Mouse (Mus musculus): ENCODE results near the gene Ghdc. TPM values are rescaled to one million over a fixed set of nuclear protein-coding genes. Genes with fewer than 3 reads are reported as not detected.
A peak's percentile ranks its signal among the peaks of the same experiment; 100 is the strongest.

Gene Ghdc
- polyA plus RNA-seq, 1 experiment from 2014 or later: 5.4 TPM

DNA sequence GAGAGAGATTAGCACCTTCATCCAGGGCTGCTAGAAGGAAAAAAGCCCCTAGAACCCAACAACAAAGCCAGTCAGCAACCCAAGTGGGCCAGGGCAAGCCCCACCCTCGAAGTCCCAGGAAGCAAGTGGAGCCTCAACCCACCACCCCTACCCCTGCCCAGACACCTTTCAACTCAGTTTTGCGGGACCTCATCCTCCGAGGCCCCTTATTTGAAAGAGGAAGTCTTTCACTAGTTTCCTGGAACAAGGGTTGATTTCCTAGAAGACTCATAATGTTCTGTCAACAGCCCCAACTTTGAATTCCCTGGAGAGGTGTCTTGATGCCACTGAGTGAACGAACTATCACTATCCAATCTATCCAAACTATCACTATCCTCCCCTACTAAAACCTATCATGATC, 40.8 kb downstream of the Ghdc start:
- Histone ChIP-seq H3K27ac (no peak overlapping the region), H3K9me3 (no peaks in the 10 kb centered on the region), H3K9ac (replicated peaks) (no peak overlapping the region), H3K4me3 (replicated peaks) (no peak overlapping the region), H3K4me2 (no peak overlapping the region), H3K4me1 (replicated peaks) (peaks cover 5% of the 10 kb centered on the region; the same call in 1 of the 2 replicates), H3K27me3 (no peaks in the 10 kb centered on the region), H3K36me3 (peaks cover 29% of the 10 kb centered on the region)
- ATAC-seq (ENCODE audit: insufficient number of reproducible peaks, insufficient read depth, low FRiP score, low TSS enrichment, low read depth): no peak
- WGBS: 92% methylated on average over 4 of the region's 4 CpGs

GRCm38 (mm10) chr11:100728601-100729000, 42.2 kb downstream of the Ghdc start:
- H3K4me3 ChIP-seq (replicated peaks): no peak overlapping the region
- no peak for ATAC-seq (ENCODE audit: insufficient number of reproducible peaks, insufficient read depth, low FRiP score, low TSS enrichment, low read depth)

GRCm38 (mm10) chr11:100727201-100727600, 43.6 kb downstream of the Ghdc start:
- peaks cover 28% of the 10 kb centered on the region; the same call in 1 of the 2 replicates for H3K36me3 ChIP-seq
- 93% methylated on average over 3 of the region's 3 CpGs for WGBS

More at GRCm38 (mm10) chr11:100728601-100729000, 42.2 kb downstream of the Ghdc start:
- Histone ChIP-seq H3K9ac (replicated peaks) (no peak overlapping the region), H3K27ac (no peak overlapping the region), H3K27me3 (no peaks in the 10 kb centered on the region), H3K36me3 (peaks cover 34% of the 10 kb centered on the region), H3K9me3 (no peaks in the 10 kb centered on the region), H3K4me2 (no peak overlapping the region), H3K4me1 (replicated peaks) (peaks cover 7% of the 10 kb centered on the region; the same call in 1 of the 2 replicates)
- 90% methylated on average over 6 of the region's 6 CpGs for WGBS

DNA sequence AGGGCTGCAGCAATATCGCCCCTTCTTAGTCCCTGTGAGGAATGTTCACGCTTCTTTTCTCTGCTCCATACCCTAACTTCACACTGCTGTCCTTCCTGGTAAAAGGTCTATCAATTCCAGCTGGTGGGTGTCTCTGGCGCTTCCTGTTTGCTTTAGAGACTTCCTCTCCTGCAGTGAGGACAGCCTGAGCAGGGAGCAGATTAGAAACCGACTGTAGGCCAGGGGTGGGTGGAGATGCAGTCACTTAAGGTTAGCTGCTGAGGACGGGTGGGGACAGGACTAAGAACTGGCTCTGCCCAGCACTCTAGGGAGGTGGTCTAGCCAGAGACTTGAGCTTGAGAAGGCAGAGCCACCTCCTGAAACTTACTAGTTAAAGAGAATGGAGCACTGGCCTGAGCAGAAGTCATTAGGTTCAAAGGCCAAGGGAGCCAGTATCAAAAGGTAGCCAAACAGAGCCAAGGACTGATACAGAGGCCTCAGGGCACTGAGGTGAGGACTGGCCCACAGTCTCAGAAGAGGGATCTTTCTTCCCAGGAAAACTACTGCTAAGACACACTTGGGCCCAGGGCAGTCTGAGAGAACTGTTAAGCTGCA, 45.7 kb downstream of the Ghdc start:
- no peak overlapping the region for H3K4me2 ChIP-seq
- no peaks in the 10 kb centered on the region for H3K9me3 ChIP-seq
- no peak for ATAC-seq (ENCODE audit: insufficient number of reproducible peaks, insufficient read depth, low FRiP score, low TSS enrichment, low read depth)
- H3K4me3 ChIP-seq (replicated peaks): no peak overlapping the region
- H3K27me3 ChIP-seq: no peaks in the 10 kb centered on the region
- H3K36me3 ChIP-seq: peaks cover 29% of the 10 kb centered on the region; the same call in 1 of the 2 replicates
- WGBS: 24% methylated on average over 5 of the region's 5 CpGs
- H3K27ac ChIP-seq: peak overlapping the region; percentile 8; the same call in 1 of the 2 replicates
- H3K4me1 ChIP-seq (replicated peaks): peaks cover 13% of the 10 kb centered on the region
- no peak overlapping the region; the same call in 1 of the 2 replicates for H3K9ac ChIP-seq (replicated peaks)

More at GRCm38 (mm10) chr11:100727201-100727600, 43.6 kb downstream of the Ghdc start:
- peaks cover 13% of the 10 kb centered on the region for H3K4me1 ChIP-seq (replicated peaks)
- H3K9me3 ChIP-seq: no peaks in the 10 kb centered on the region
- H3K27me3 ChIP-seq: no peaks in the 10 kb centered on the region
- H3K4me3 ChIP-seq (replicated peaks): no peak overlapping the region
- no peak for ATAC-seq (ENCODE audit: insufficient number of reproducible peaks, insufficient read depth, low FRiP score, low TSS enrichment, low read depth)
- no peak overlapping the region for H3K27ac ChIP-seq
- H3K4me2 ChIP-seq: no peak overlapping the region
- no peak overlapping the region for H3K9ac ChIP-seq (replicated peaks)

DNA sequence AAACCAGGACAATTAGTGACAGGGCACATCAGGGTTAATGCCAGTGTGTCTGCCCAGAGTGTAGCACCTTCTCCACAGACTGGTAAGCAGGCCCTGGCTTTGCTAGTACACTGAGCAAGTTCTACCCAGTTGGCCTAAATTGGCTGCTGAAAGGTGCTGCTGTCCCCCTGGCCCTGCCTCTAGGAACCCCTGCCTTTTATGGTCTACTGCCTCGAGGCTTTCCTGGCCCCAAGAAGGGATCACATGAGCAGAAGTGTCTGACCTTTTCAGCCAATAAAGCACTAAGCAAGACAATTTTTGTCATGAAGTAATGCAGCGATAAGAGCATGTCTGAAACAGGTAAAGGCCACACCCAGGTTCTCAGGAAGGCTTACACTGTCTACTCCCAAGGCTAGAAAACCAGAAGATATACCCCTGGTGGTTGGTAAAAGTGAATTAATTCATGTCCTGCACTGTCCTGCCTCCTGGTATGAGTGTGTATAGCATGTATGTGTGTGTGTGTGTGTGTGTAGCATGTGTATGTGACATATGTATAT, 48.2 kb downstream of the Ghdc start:
- no peaks in the 10 kb centered on the region for H3K9me3 ChIP-seq
- H3K4me1 ChIP-seq (replicated peaks): peaks cover 13% of the 10 kb centered on the region
- no peaks in the 10 kb centered on the region for H3K27me3 ChIP-seq
- no peak overlapping the region for H3K9ac ChIP-seq (replicated peaks)
- 53% methylated on average over 2 of the region's 2 CpGs for WGBS
- H3K36me3 ChIP-seq: peaks cover 34% of the 10 kb centered on the region
- no peak overlapping the region for H3K27ac ChIP-seq
- no peak overlapping the region for H3K4me2 ChIP-seq
- no peak for ATAC-seq (ENCODE audit: insufficient number of reproducible peaks, insufficient read depth, low FRiP score, low TSS enrichment, low read depth)
- no peak overlapping the region for H3K4me3 ChIP-seq (replicated peaks)

DNA sequence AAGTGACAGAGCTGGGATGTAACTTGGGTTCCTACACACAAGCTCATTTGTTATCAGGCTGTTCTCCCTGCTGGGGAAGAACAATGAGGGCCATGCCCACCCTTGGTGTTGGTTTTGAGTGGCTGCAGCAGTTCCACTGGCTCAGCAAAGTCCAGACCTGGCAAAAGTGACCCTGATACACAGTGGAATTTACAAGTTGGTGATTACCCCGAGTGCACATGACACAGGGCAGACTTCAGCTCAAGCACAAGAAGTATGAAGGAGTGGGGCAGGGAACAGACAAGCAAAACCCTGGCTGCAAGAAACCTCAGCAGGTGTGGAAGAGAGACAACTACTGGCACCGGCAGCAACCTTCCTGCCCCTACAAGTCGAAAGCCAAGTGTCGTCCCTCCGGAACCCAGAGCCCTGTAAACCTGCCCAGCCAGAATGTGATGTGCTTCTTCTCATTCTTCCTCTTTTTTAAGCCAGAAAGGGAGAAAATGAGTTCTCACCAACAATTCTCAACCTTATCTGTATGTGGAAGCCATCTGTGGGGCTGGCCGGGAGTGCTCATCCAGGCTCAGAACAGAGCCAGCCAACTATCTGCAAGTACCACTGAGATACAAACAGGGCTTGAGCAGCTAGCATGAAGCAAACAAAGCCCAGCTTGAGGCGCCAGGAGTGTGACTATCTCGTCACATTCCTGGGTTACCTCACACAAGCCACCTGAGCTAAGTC, 48.8 kb downstream of the Ghdc start:
- Histone ChIP-seq H3K4me3 (replicated peaks) (no peak overlapping the region), H3K36me3 (peaks cover 40% of the 10 kb centered on the region), H3K9me3 (no peaks in the 10 kb centered on the region), H3K27ac (peak overlapping the region; percentile 45; the same call in 1 of the 2 replicates), H3K9ac (replicated peaks) (no peak overlapping the region), H3K4me1 (replicated peaks) (peaks cover 13% of the 10 kb centered on the region), H3K27me3 (no peaks in the 10 kb centered on the region), H3K4me2 (no peak overlapping the region)
- ATAC-seq (ENCODE audit: insufficient number of reproducible peaks, insufficient read depth, low FRiP score, low TSS enrichment, low read depth): no peak
- WGBS: 81% methylated on average over 8 of the region's 8 CpGs

DNA sequence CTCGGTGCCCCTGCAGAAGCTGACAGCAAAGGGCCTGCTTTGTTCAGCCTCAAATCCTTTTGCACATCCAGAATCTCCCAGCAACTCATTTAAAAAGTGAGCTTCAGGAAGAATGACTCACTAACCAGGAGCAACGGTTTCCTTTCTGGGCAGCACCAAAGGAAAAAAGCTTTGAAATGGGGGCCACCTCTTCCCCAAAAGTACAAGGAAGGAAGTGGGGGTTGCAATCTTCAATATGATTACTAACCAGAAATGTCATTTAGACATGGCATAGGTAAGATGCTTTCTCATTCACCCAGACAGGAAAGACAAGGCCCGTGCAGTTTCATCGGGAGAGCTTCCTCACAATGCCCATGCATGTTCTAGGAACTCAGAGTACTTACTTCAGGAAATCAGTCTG, 49.5 kb downstream of the Ghdc start:
- no peak overlapping the region for H3K27ac ChIP-seq
- no peak for ATAC-seq (ENCODE audit: insufficient number of reproducible peaks, insufficient read depth, low FRiP score, low TSS enrichment, low read depth)

DNA sequence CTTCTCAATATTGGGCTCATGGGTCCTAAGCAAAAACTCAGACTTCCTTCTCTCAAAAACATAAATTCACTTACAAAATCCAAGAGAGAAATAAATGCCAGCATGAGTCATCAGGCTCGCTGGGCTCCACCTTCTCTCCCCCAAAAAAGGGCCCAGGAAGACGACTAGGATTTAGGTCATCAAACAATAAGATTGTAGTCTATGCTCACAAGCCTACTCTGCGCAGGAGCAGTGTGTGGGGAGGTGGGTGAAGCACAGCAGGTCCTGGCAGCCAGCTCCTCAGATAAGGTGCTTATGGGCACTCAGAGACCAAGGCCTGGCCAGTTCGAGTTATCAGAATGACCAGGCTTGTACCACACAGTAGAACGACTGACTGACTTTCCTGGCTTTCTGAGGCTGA, 50.4 kb downstream of the Ghdc start:
- H3K4me3 ChIP-seq (replicated peaks): no peak overlapping the region
- 80% methylated on average over 5 of the region's 5 CpGs for WGBS
- no peak overlapping the region for H3K27ac ChIP-seq
- H3K36me3 ChIP-seq: peaks cover 56% of the 10 kb centered on the region
- H3K4me2 ChIP-seq: no peak overlapping the region
- H3K9ac ChIP-seq (replicated peaks): no peak overlapping the region
- no peaks in the 10 kb centered on the region for H3K9me3 ChIP-seq
- no peaks in the 10 kb centered on the region for H3K27me3 ChIP-seq
- peaks cover 12% of the 10 kb centered on the region for H3K4me1 ChIP-seq (replicated peaks)
- ATAC-seq (ENCODE audit: insufficient number of reproducible peaks, insufficient read depth, low FRiP score, low TSS enrichment, low read depth): no peak

More for the DNA sequence above, 49.5 kb downstream of the Ghdc start:
- peaks cover 13% of the 10 kb centered on the region for H3K4me1 ChIP-seq (replicated peaks)
- no peak overlapping the region for H3K4me2 ChIP-seq
- H3K4me3 ChIP-seq (replicated peaks): no peak overlapping the region
- H3K9ac ChIP-seq (replicated peaks): no peak overlapping the region
- WGBS: 85% methylated on average over 4 of the region's 4 CpGs
- no peaks in the 10 kb centered on the region for H3K9me3 ChIP-seq
- H3K36me3 ChIP-seq: peaks cover 47% of the 10 kb centered on the region
- H3K27me3 ChIP-seq: no peaks in the 10 kb centered on the region

- Histone ChIP-seq H3K4me2 (no peak overlapping the region), H3K27ac (no peak overlapping the region), H3K4me1 (replicated peaks) (peaks cover 7% of the 10 kb centered on the region), H3K27me3 (no peaks in the 10 kb centered on the region), H3K9ac (replicated peaks) (no peak overlapping the region), H3K9me3 (no peaks in the 10 kb centered on the region), H3K36me3 (peaks cover 60% of the 10 kb centered on the region), H3K4me3 (replicated peaks) (no peak overlapping the region)
- no peak for ATAC-seq (ENCODE audit: insufficient number of reproducible peaks, insufficient read depth, low FRiP score, low TSS enrichment, low read depth)
- 81% methylated on average over 11 of the region's 11 CpGs for WGBS
Observed at GRCm38 (mm10) chr11:100719893-100720292, 50.9 kb downstream of the Ghdc start.

- whole genome bisulfite sequencing: 90% methylated on average over 3 of the region's 3 CpGs
- H3K9ac ChIP-seq (replicated peaks): no peak overlapping the region
- no peak overlapping the region for H3K4me2 ChIP-seq
- peaks cover 55% of the 10 kb centered on the region for H3K36me3 ChIP-seq
- no peak overlapping the region for H3K4me3 ChIP-seq (replicated peaks)
- H3K27ac ChIP-seq: no peak overlapping the region
- H3K27me3 ChIP-seq: no peaks in the 10 kb centered on the region
- H3K9me3 ChIP-seq: no peaks in the 10 kb centered on the region
- no peak for ATAC-seq (ENCODE audit: insufficient number of reproducible peaks, insufficient read depth, low FRiP score, low TSS enrichment, low read depth)
- H3K4me1 ChIP-seq (replicated peaks): peaks cover 10% of the 10 kb centered on the region
Observed at GRCm38 (mm10) chr11:100719312-100719711, 51.4 kb downstream of the Ghdc start.

GRCm38 (mm10) chr11:100718866-100719265, 51.9 kb downstream of the Ghdc start:
- peaks cover 54% of the 10 kb centered on the region for H3K36me3 ChIP-seq

More at GRCm38 (mm10) chr11:100718866-100719265, 51.9 kb downstream of the Ghdc start:
- H3K9me3 ChIP-seq: no peaks in the 10 kb centered on the region
- H3K4me3 ChIP-seq (replicated peaks): no peak overlapping the region
- no peak overlapping the region for H3K9ac ChIP-seq (replicated peaks)
- no peaks in the 10 kb centered on the region for H3K27me3 ChIP-seq
- no peak for ATAC-seq (ENCODE audit: insufficient number of reproducible peaks, insufficient read depth, low FRiP score, low TSS enrichment, low read depth)
- H3K27ac ChIP-seq: no peak overlapping the region
- 90% methylated on average over 4 of the region's 4 CpGs for WGBS
- peaks cover 15% of the 10 kb centered on the region for H3K4me1 ChIP-seq (replicated peaks)
- no peak overlapping the region for H3K4me2 ChIP-seq

Data from limb, embryonic 12.5 days (tissue).